34 mouse cellular contexts compared by ENCODE assay signal in genomic region chr1:156284207-156284606, GRCm38 (mm10). TPM values are rescaled to one million over a fixed set of nuclear protein-coding genes. Genes with fewer than 3 reads are reported as not detected.
DNase-seq lines count a peak whose midpoint lies in the region; ATAC-seq and TF ChIP-seq lines count a peak whose summit lies in the region.
"Had no signal": no experiment of that assay in that cellular context is flagged by ENCODE, and none has a peak within 500 bp of the region (broad histone marks: within the 10 kb centered on the region; RNA-seq: fewer than 3 reads in every experiment).

No protein-coding gene starts in this region.

- H3K36me3 ChIP-seq in heart, embryonic 13.5 days: no peaks in the 10 kb centered on the region
- no peaks in the 10 kb centered on the region for H3K36me3 ChIP-seq in heart, embryonic 10.5 days
- H3K36me3 ChIP-seq in MEL (ENCODE audit: control insufficient read depth in 1 of 2, insufficient read depth in 2 of 2, low read length in 2 of 2): peaks cover 0 to 22% of the 10 kb centered on the region in 2 experiments; a peak in 2 of 4 replicates
- H3K36me3 ChIP-seq: embryonic facial prominence, embryonic 12.5 days; forebrain, embryonic 15.5 days; hindbrain, embryonic 10.5 days; hindbrain, embryonic 15.5 days; neural tube, embryonic 13.5 days had no signal

- TF ChIP-seq RAD21 in MEL (IDR thresholded peaks at IDR 0.05; ENCODE audit: low read depth, low read length): no peak

- no peak for DNase-seq in heart, embryonic 10.5 days (ENCODE audit: low spot score)
- DNase-seq in MEL (ENCODE audit: low read depth, low spot score): peak; percentile 82
- peak; percentile 19 to 44 for DNase-seq in thymus, postnatal 36 days
- DNase-seq in layer of hippocampus, postnatal 14 days (ENCODE audit: low spot score in 2 of 2): no peak
- no peak for DNase-seq in layer of hippocampus, adult 18-20 months (ENCODE audit: low spot score in 2 of 2)
- no peak for DNase-seq in right cerebral cortex, postnatal 25 days
- DNase-seq: adrenal gland, postnatal 10 days; cerebellum, adult 11 months; cerebellum, adult 9-10 months; cerebellum, postnatal 36 days; embryo, embryonic 11 days; kidney, adult 11 months; kidney, postnatal 14 days; layer of hippocampus, postnatal 36 days; liver; lung, adult 2 months had no signal

- ATAC-seq in heart, embryonic 13.5 days (ENCODE audit: extremely low read depth, insufficient number of reproducible peaks, low FRiP score, low TSS enrichment): no peak
- peak; percentile 73 for ATAC-seq in megakaryocyte-erythroid progenitor cell, adult 5-6 weeks (replicated peaks; ENCODE audit: low FRiP score, low TSS enrichment, poor library complexity, severe bottlenecking)
- ATAC-seq: forebrain, embryonic 15.5 days; inflammation-experienced regulatory T-cells, adult 6 months; midbrain, embryonic 16.5 days had no signal

- H3K27ac ChIP-seq in heart, embryonic 13.5 days (replicated peaks): no peak overlapping the region
- H3K27ac ChIP-seq in heart, embryonic 10.5 days: no peak overlapping the region
- H3K27ac ChIP-seq in MEL (ENCODE audit: control insufficient read depth, low read depth, low read length): peak overlapping the region; percentile 40; the same call in 1 of the 2 replicates
- H3K27ac ChIP-seq: embryonic facial prominence, embryonic 12.5 days; forebrain, embryonic 15.5 days; hindbrain, embryonic 10.5 days; hindbrain, embryonic 15.5 days; liver, embryonic 14.5 days; neural tube, embryonic 13.5 days had no signal

- peak; percentile 75 to 87; a peak in 3 of 4 replicates for TF ChIP-seq EP300 in MEL (IDR thresholded peaks at IDR 0.05; ENCODE audit: low read depth in 1 of 2, low read length in 2 of 2)

- no peaks in the 10 kb centered on the region for H3K9me3 ChIP-seq in heart, embryonic 13.5 days
- no peaks in the 10 kb centered on the region for H3K9me3 ChIP-seq in heart, embryonic 10.5 days
- H3K9me3 ChIP-seq in MEL (replicated peaks; ENCODE audit: insufficient read depth, low read length): no peaks in the 10 kb centered on the region
- H3K9me3 ChIP-seq: embryonic facial prominence, embryonic 12.5 days; forebrain, embryonic 15.5 days; hindbrain, embryonic 10.5 days; hindbrain, embryonic 15.5 days; neural tube, embryonic 13.5 days had no signal

- H3K27me3 ChIP-seq in heart, embryonic 13.5 days (replicated peaks): no peaks in the 10 kb centered on the region
- no peaks in the 10 kb centered on the region for H3K27me3 ChIP-seq in heart, embryonic 10.5 days (ENCODE audit: insufficient read depth, poor library complexity, severe bottlenecking)
- no peaks in the 10 kb centered on the region for H3K27me3 ChIP-seq in MEL (ENCODE audit: control insufficient read depth in 1 of 2, insufficient read depth in 2 of 2, low read length in 2 of 2)
- H3K27me3 ChIP-seq: embryonic facial prominence, embryonic 12.5 days; forebrain, embryonic 15.5 days; hindbrain, embryonic 15.5 days; neural tube, embryonic 13.5 days had no signal

- no peak overlapping the region for H3K9ac ChIP-seq in heart, embryonic 13.5 days
- 0 out of 2 replicates have a peak overlapping the region, but pooled peaks have one; percentile 13 for H3K9ac ChIP-seq in MEL (ENCODE audit: control insufficient read depth, low read depth, low read length, poor library complexity, severe bottlenecking)
- H3K9ac ChIP-seq: embryonic facial prominence, embryonic 12.5 days; forebrain, embryonic 15.5 days; hindbrain, embryonic 15.5 days; liver, embryonic 14.5 days; neural tube, embryonic 13.5 days had no signal

- no peak overlapping the region for H3K4me3 ChIP-seq in heart, embryonic 13.5 days
- no peak overlapping the region for H3K4me3 ChIP-seq in heart, embryonic 10.5 days
- no peak overlapping the region for H3K4me3 ChIP-seq in MEL (ENCODE audit: control insufficient read depth in 1 of 2, insufficient read depth in 1 of 2, low read depth in 2 of 2, low read length in 2 of 2)
- H3K4me3 ChIP-seq: embryonic facial prominence, embryonic 12.5 days; forebrain, embryonic 15.5 days; hindbrain, embryonic 10.5 days; hindbrain, embryonic 15.5 days; neural tube, embryonic 13.5 days had no signal

- peaks cover 12% of the 10 kb centered on the region for H3K4me1 ChIP-seq in heart, embryonic 13.5 days
- H3K4me1 ChIP-seq in heart, embryonic 10.5 days: peaks cover 10% of the 10 kb centered on the region
- peaks cover 11 to 13% of the 10 kb centered on the region in 2 experiments for H3K4me1 ChIP-seq in MEL (ENCODE audit: control insufficient read depth in 1 of 2, insufficient read depth in 2 of 2, low read length in 2 of 2)
- H3K4me1 ChIP-seq: embryonic facial prominence, embryonic 12.5 days; forebrain, embryonic 15.5 days; hindbrain, embryonic 10.5 days; hindbrain, embryonic 15.5 days; neural tube, embryonic 13.5 days had no signal

- peak overlapping the region; percentile 10; the same call in 1 of the 2 replicates for H3K4me2 ChIP-seq in heart, embryonic 13.5 days
- H3K4me2 ChIP-seq: embryonic facial prominence, embryonic 12.5 days; forebrain, embryonic 15.5 days; hindbrain, embryonic 15.5 days; midbrain, embryonic 11.5 days; neural tube, embryonic 13.5 days had no signal

- no peak for TF ChIP-seq CTCF in MEL (IDR thresholded peaks at IDR 0.05 in 2 of 3, conservative IDR thresholded peaks at IDR 0.05 in 1 of 3; ENCODE audit: control insufficient read depth in 1 of 3, insufficient read depth in 1 of 3, low read depth in 2 of 3, low read length in 3 of 3, poor library complexity in 1 of 3, severe bottlenecking in 1 of 3)

- 39% methylated on average over 10 of the region's 10 CpGs for WGBS in heart, embryonic 13.5 days
- WGBS in heart, embryonic 10.5 days: 46% methylated on average over 10 of the region's 10 CpGs

- no peak for TF ChIP-seq POLR2A in MEL (IDR thresholded peaks at IDR 0.05; ENCODE audit: control insufficient read depth in 1 of 2, insufficient read depth in 1 of 2, low read depth in 1 of 2, low read length in 2 of 2, poor library complexity in 1 of 2)

- no peaks in the 10 kb centered on the region for H3K79me2 ChIP-seq in MEL (ENCODE audit: control insufficient read depth, insufficient read depth, low read length, poor library complexity)

TF ChIP-seq in MEL, 35 proteins besides CTCF, POLR2A, EP300 and RAD21:
- peak; percentile 94 for TF ChIP-seq RCOR1 (IDR thresholded peaks at IDR 0.05; ENCODE audit: low read depth, low read length)
- no peak for TF ChIP-seq ZMIZ1 (IDR thresholded peaks at IDR 0.05; ENCODE audit: low read depth, low read length)
- TF ChIP-seq TCF12 (IDR thresholded peaks at IDR 0.05; ENCODE audit: low read depth, low read length): peak; percentile 78
- peak; percentile 83 for TF ChIP-seq ETS1 (IDR thresholded peaks at IDR 0.05; ENCODE audit: low read depth, low read length)
- peak; percentile 45 for TF ChIP-seq SIN3A (IDR thresholded peaks at IDR 0.05; ENCODE audit: low read length)
- TF ChIP-seq BHLHE40 (IDR thresholded peaks at IDR 0.05; ENCODE audit: borderline replicate concordance, low read depth, low read length): peak; percentile 60; the same call in 1 of the 2 replicates
- TF ChIP-seq CHD1 (IDR thresholded peaks at IDR 0.05; ENCODE audit: low read depth, low read length): no peak
- TF ChIP-seq ZNF384 (IDR thresholded peaks at IDR 0.05; ENCODE audit: low read depth, low read length): no peak
- peak; percentile 57; the same call in 1 of the 2 replicates for TF ChIP-seq GATA1 (IDR thresholded peaks at IDR 0.05; ENCODE audit: low read depth, low read length)
- peak; percentile 61 for TF ChIP-seq TAL1 (IDR thresholded peaks at IDR 0.05; ENCODE audit: low read length)
- TF ChIP-seq MXI1 (IDR thresholded peaks at IDR 0.05; ENCODE audit: low read depth, low read length): no peak
- no peak for TF ChIP-seq POLR2AphosphoS5 (IDR thresholded peaks at IDR 0.05; ENCODE audit: borderline replicate concordance, low read depth, low read length)
- no peak for TF ChIP-seq GABPA (IDR thresholded peaks at IDR 0.05; ENCODE audit: low read depth, low read length)
- peak; percentile 36; the same call in 1 of the 2 replicates for TF ChIP-seq MAFK (IDR thresholded peaks at IDR 0.05; ENCODE audit: borderline replicate concordance, low read depth, low read length)
- TF ChIP-seq MYB (IDR thresholded peaks at IDR 0.05; ENCODE audit: low read depth, low read length): peak; percentile 66
- TF ChIP-seq ZKSCAN1 (IDR thresholded peaks at IDR 0.05; ENCODE audit: low read depth, low read length): no peak

RNA-seq across cellular contexts. Expression of gene Tdrd5, which starts 19.3 kb away (rescaled TPM):
- 0.13 and 0.34 TPM in 2 replicates for polyA plus RNA-seq in heart, embryonic 13.5 days (2015; fragmentation: Nextera tagmentation; extraction: Ambion mirVana)
- polyA plus RNA-seq in heart, embryonic 10.5 days (2016; fragmentation: Nextera tagmentation; extraction: Ambion mirVana): 0.18 and 0.21 TPM in 2 replicates
- 3.4 TPM in 2 replicates for total RNA-seq in MEL (2012; rRNA removed)
- 1 to 10 TPM in 1 of 2 experiments, not detected in 1; 4.1 TPM for polyA plus RNA-seq in MEL (2012; ENCODE audit: insufficient read depth in 1 of 2, insufficient read length in 2 of 2, low read depth in 1 of 2, low replicate concordance in 2 of 2, missing spikeins in 1 of 2)
- not detected in 2 replicates for total RNA-seq in megakaryocyte-erythroid progenitor cell, adult 5-6 weeks (2014; fragmentation: Nextera tagmentation)
- total RNA-seq in megakaryocyte-erythroid progenitor cell, adult 5-6 weeks (2017): not detected in 2 replicates
- total RNA-seq in layer of hippocampus, postnatal 14 days (2021): 1 to 10 TPM; 6.2 to 6.8 TPM
- 1 to 10 TPM; 4.4 to 5.7 TPM for total RNA-seq in layer of hippocampus, adult 18-20 months (2021)
- total RNA-seq: gastrocnemius, adult 18-20 months; heart, adult 8-10 months had no signal
- polyA plus RNA-seq: hindbrain, embryonic 10.5 days; inflammation-experienced regulatory T-cells, adult 6 months; limb, embryonic 11.5 days; midbrain, embryonic 11.5 days; small intestine, adult 2 months had no signal

RNA-seq across cellular contexts. Expression of gene Nphs2, which starts 26.3 kb away (rescaled TPM):
- polyA plus RNA-seq in heart, embryonic 13.5 days (2015; fragmentation: Nextera tagmentation; extraction: Ambion mirVana): not detected in 2 replicates
- not detected in 2 replicates for polyA plus RNA-seq in heart, embryonic 10.5 days (2016; fragmentation: Nextera tagmentation; extraction: Ambion mirVana)
- total RNA-seq in MEL (2012; rRNA removed): not detected in 2 replicates
- polyA plus RNA-seq in MEL (2012; ENCODE audit: insufficient read depth in 1 of 2, insufficient read length in 2 of 2, low read depth in 1 of 2, low replicate concordance in 2 of 2, missing spikeins in 1 of 2): not detected
- total RNA-seq in megakaryocyte-erythroid progenitor cell, adult 5-6 weeks (2014; fragmentation: Nextera tagmentation): not detected in 2 replicates
- not detected in 2 replicates for total RNA-seq in megakaryocyte-erythroid progenitor cell, adult 5-6 weeks (2017)
- total RNA-seq in layer of hippocampus, postnatal 14 days (2021): not detected
- total RNA-seq in layer of hippocampus, adult 18-20 months (2021): under 1 TPM in 1 of 2 experiments, not detected in 1; 0.13 TPM
- total RNA-seq: adrenal gland, postnatal 10 days; gastrocnemius, adult 18-20 months; gastrocnemius, postnatal 4 days; heart, adult 8-10 months had no signal
- polyA plus RNA-seq: embryonic facial prominence, embryonic 12.5 days; heart, embryonic 16.5 days; hindbrain, embryonic 10.5 days; inflammation-experienced regulatory T-cells, adult 6 months; small intestine, adult 2 months; stomach, embryonic 14.5 days had no signal

Comparison
In these comparisons a context has a peak if more than half of its experiments do, and no peak if none do; other contexts are left out.
1. DNase-seq: peak in MEL (single experiment) and thymus, postnatal 36 days (2 of 2); none in heart, embryonic 10.5 days (single experiment), layer of hippocampus, postnatal 14 days (0 of 2), layer of hippocampus, adult 18-20 months (0 of 2) and right cerebral cortex, postnatal 25 days (single experiment).